ENCODE assay signal across 28 mouse cellular contexts in genomic region chr1:30921252-30921651, GRCm38 (mm10). TPM values are rescaled to one million over a fixed set of nuclear protein-coding genes. Genes with fewer than 3 reads are reported as not detected.
DNase-seq lines count a peak whose midpoint lies in the region; ATAC-seq lines count a peak whose summit lies in the region.
"Had no signal": no experiment of that assay in that cellular context is flagged by ENCODE, and none has a peak within 500 bp of the region (broad histone marks: within the 10 kb centered on the region; RNA-seq: fewer than 3 reads in every experiment).

No protein-coding gene starts in this region.

- peaks cover 21% of the 10 kb centered on the region for H3K9me3 ChIP-seq in hindbrain, embryonic 12.5 days (replicated peaks)
- peaks cover 7% of the 10 kb centered on the region; the same call in 1 of the 2 replicates for H3K9me3 ChIP-seq in midbrain, embryonic 16.5 days (replicated peaks; ENCODE audit: control insufficient read depth, low read length, poor library complexity, severe bottlenecking)

- H3K4me2 ChIP-seq in hindbrain, embryonic 12.5 days (replicated peaks), result no peak overlapping the region
- H3K4me2 ChIP-seq in midbrain, embryonic 16.5 days (ENCODE audit: low read length), result no peak overlapping the region
- H3K4me2 ChIP-seq: forebrain, embryonic 15.5 days; limb, embryonic 13.5 days; liver, embryonic 13.5 days; neural tube, embryonic 13.5 days had no signal

- ATAC-seq in common myeloid progenitor, adult 5-6 weeks (replicated peaks; ENCODE audit: low read depth, poor library complexity, severe bottlenecking), result peak; percentile 58; the same call in 1 of the 2 replicates
- ATAC-seq in monocyte, adult 5-6 weeks (replicated peaks; ENCODE audit: insufficient number of reproducible peaks, low FRiP score, low TSS enrichment, poor library complexity, severe bottlenecking), result peak; percentile 84
- ATAC-seq in hindbrain, embryonic 12.5 days (ENCODE audit: low FRiP score), result no peak
- no peak for ATAC-seq in midbrain, embryonic 16.5 days
- ATAC-seq: forebrain, embryonic 15.5 days had no signal

- no peaks in the 10 kb centered on the region for H3K4me1 ChIP-seq in hindbrain, embryonic 12.5 days
- no peaks in the 10 kb centered on the region for H3K4me1 ChIP-seq in midbrain, embryonic 16.5 days (ENCODE audit: control insufficient read depth, insufficient read depth, low read length)
- H3K4me1 ChIP-seq: forebrain, embryonic 15.5 days; heart, embryonic 10.5 days; limb, embryonic 13.5 days; liver, embryonic 13.5 days; neural tube, embryonic 13.5 days had no signal

- H3K9ac ChIP-seq in hindbrain, embryonic 12.5 days, result no peak overlapping the region
- no peak overlapping the region for H3K9ac ChIP-seq in midbrain, embryonic 16.5 days (ENCODE audit: low read depth, low read length)
- H3K9ac ChIP-seq: forebrain, embryonic 15.5 days; limb, embryonic 13.5 days; liver, embryonic 13.5 days; neural tube, embryonic 13.5 days had no signal

- no peaks in the 10 kb centered on the region for H3K27me3 ChIP-seq in hindbrain, embryonic 12.5 days
- H3K27me3 ChIP-seq in midbrain, embryonic 16.5 days (ENCODE audit: control insufficient read depth, insufficient read depth, low read depth, low read length), result no peaks in the 10 kb centered on the region
- H3K27me3 ChIP-seq: CH12.LX; forebrain, embryonic 15.5 days; limb, embryonic 13.5 days; liver, embryonic 13.5 days; neural tube, embryonic 13.5 days had no signal

- H3K36me3 ChIP-seq in hindbrain, embryonic 12.5 days, result no peaks in the 10 kb centered on the region
- no peaks in the 10 kb centered on the region for H3K36me3 ChIP-seq in midbrain, embryonic 16.5 days (ENCODE audit: control insufficient read depth, insufficient read depth, low read length)
- H3K36me3 ChIP-seq: forebrain, embryonic 15.5 days; G1E; heart, embryonic 10.5 days; limb, embryonic 13.5 days; liver, embryonic 13.5 days; neural tube, embryonic 13.5 days had no signal

- no peak overlapping the region for H3K4me3 ChIP-seq in hindbrain, embryonic 12.5 days
- no peak overlapping the region for H3K4me3 ChIP-seq in midbrain, embryonic 16.5 days (ENCODE audit: low read depth, low read length)
- H3K4me3 ChIP-seq: forebrain, embryonic 15.5 days; heart, embryonic 10.5 days; limb, embryonic 13.5 days; liver, embryonic 13.5 days; myocyte; neural tube, embryonic 13.5 days had no signal

- DNase-seq in heart, adult 11 months, result peak; percentile 64
- DNase-seq in heart, adult 18-20 months, result no peak
- DNase-seq in CD4-positive, CD25-positive, alpha-beta regulatory T cell, adult 2 months (ENCODE audit: low read depth, low spot score), result peak; percentile 38
- DNase-seq: adrenal gland, postnatal 10 days; heart, postnatal 4 days; kidney, adult 18-20 months; liver, embryonic 13.5 days; midbrain, embryonic 14.5 days; right cerebral cortex, postnatal 4 days had no signal

- H3K27ac ChIP-seq in hindbrain, embryonic 12.5 days, result no peak overlapping the region
- H3K27ac ChIP-seq in midbrain, embryonic 16.5 days (ENCODE audit: low read length), result no peak overlapping the region
- H3K27ac ChIP-seq: forebrain, embryonic 15.5 days; heart, embryonic 10.5 days; limb, embryonic 13.5 days; liver, embryonic 13.5 days; neural tube, embryonic 13.5 days had no signal

RNA-seq across cellular contexts. Expression of gene Phf3, which starts 47.5 kb away (rescaled TPM):
- 10 to 100 TPM; 37.1 to 37.3 TPM for total RNA-seq in heart, adult 18-20 months (2021)
- total RNA-seq in common myeloid progenitor, adult 5-6 weeks (2017), result 113 and 155 TPM in 2 replicates
- 153 to 209 TPM (median 162 TPM) in 3 replicates for total RNA-seq in monocyte, adult 5-6 weeks (2017)
- polyA plus RNA-seq in hindbrain, embryonic 12.5 days (2016; fragmentation: Nextera tagmentation; extraction: Ambion mirVana), result 50.5 and 54.4 TPM in 2 replicates
- polyA plus RNA-seq in midbrain, embryonic 16.5 days (2015; fragmentation: Nextera tagmentation; extraction: Ambion mirVana), result 31.2 and 39.4 TPM in 2 replicates

RNA-seq across cellular contexts. Expression of gene AC153137.1, which starts 56.5 kb away (rescaled TPM):
- total RNA-seq in heart, adult 18-20 months (2021), result not detected
- not detected in 2 replicates for total RNA-seq in common myeloid progenitor, adult 5-6 weeks (2017)
- not detected in 3 replicates for total RNA-seq in monocyte, adult 5-6 weeks (2017)
- not detected in 2 replicates for polyA plus RNA-seq in hindbrain, embryonic 12.5 days (2016; fragmentation: Nextera tagmentation; extraction: Ambion mirVana)
- polyA plus RNA-seq in midbrain, embryonic 16.5 days (2015; fragmentation: Nextera tagmentation; extraction: Ambion mirVana), result not detected in 2 replicates
- total RNA-seq: adrenal gland, postnatal 10 days; CH12.LX; G1E; gastrocnemius, postnatal 10 days; heart, postnatal 4 days; left cerebral cortex, adult 18-20 months; left cerebral cortex, postnatal 25 days; megakaryocyte-erythroid progenitor cell, adult 5-6 weeks had no signal
- polyA plus RNA-seq: forebrain, embryonic 15.5 days; G1E; heart, embryonic 10.5 days; heart, embryonic 16.5 days; kidney, embryonic 16.5 days; limb, embryonic 13.5 days; liver, embryonic 13.5 days; lung, embryonic 16.5 days; midbrain, embryonic 14.5 days; myocyte; neural tube, embryonic 13.5 days; stomach, embryonic 16.5 days had no signal

Comparison
In these comparisons a context has a peak if more than half of its experiments do, and no peak if none do; other contexts are left out.
1. DNase-seq: peak in heart, adult 11 months (single experiment) and CD4-positive, CD25-positive, alpha-beta regulatory T cell, adult 2 months (single experiment); none in heart, adult 18-20 months (0 of 2).
2. ATAC-seq: peak in common myeloid progenitor, adult 5-6 weeks (single experiment) and monocyte, adult 5-6 weeks (single experiment); none in hindbrain, embryonic 12.5 days (single experiment) and midbrain, embryonic 16.5 days (single experiment).